Mouse (Mus musculus) ES-E14 (cell line): ENCODE data around the gene Prkar1a. TPM values are rescaled to one million over a fixed set of nuclear protein-coding genes. Genes with fewer than 3 reads are reported as not detected.

Experiments used
- DNase-seq: peaks from one replicate; pipeline ENCODE4 v3.0.0-alpha.2; 2013; ENCODE audit warnings: low read depth, low spot score
- H3K27ac ChIP-seq: 2 replicates; pipeline ENCODE4 v1.5.1; 2012; ENCODE audit warnings: low read depth, mild to moderate bottlenecking, low read length, moderate library complexity, mixed read lengths; ENCODE audit not compliant: poor library complexity, insufficient read depth, severe bottlenecking
- H3K36me3 ChIP-seq: 2 replicates; pipeline ENCODE4 v1.6.1; 2012; ENCODE audit warnings: mild to moderate bottlenecking, low read length, moderate library complexity, mixed read lengths; ENCODE audit not compliant: control insufficient read depth, poor library complexity, insufficient read depth, severe bottlenecking
- H3K4me1 ChIP-seq, 2 experiments: fragments of 150-350 bp in 1 of 2; sonication (generic) in 1 of 2; 2 replicates each; pipeline ENCODE4 v1.6.1; 2012; ENCODE audit warnings: low read length in 2 of 2, mild to moderate bottlenecking in 1 of 2, mixed read lengths in 1 of 2; ENCODE audit not compliant: control insufficient read depth in 2 of 2, insufficient read depth in 2 of 2, poor library complexity in 1 of 2
- H3K4me3 ChIP-seq, 2 experiments: fragments of 150-350 bp in 1 of 2; sonication (generic) in 1 of 2; 2 replicates each; pipeline ENCODE4 v1.5.1; 2012; ENCODE audit warnings: low read length in 2 of 2, low read depth in 1 of 2, mild to moderate bottlenecking in 1 of 2, mixed read lengths in 1 of 2; ENCODE audit not compliant: insufficient read depth in 1 of 2, poor library complexity in 1 of 2, severe bottlenecking in 1 of 2
- H3K9ac ChIP-seq: 2 replicates; pipeline ENCODE4 v1.6.1; 2012; ENCODE audit warnings: low read depth, mild to moderate bottlenecking, low read length, mixed read lengths; ENCODE audit not compliant: poor library complexity, insufficient read depth, severe bottlenecking
- H3K9me3 ChIP-seq: fragments of 150-350 bp; sonication (generic); 2 replicates; pipeline ENCODE4 v1.6.1; 2012; ENCODE audit warnings: low read depth, mild to moderate bottlenecking, low read length; ENCODE audit not compliant: control insufficient read depth, insufficient read depth
- CHD2 ChIP-seq: IDR thresholded peaks from 2 replicates; pipeline ENCODE4 v1.6.1; 2014; ENCODE audit warnings: mild to moderate bottlenecking, low read depth, low read length, inconsistent platforms
- HCFC1 ChIP-seq: IDR thresholded peaks from 2 replicates; pipeline ENCODE4 v1.6.1; 2012; ENCODE audit warnings: low read length, inconsistent platforms, borderline replicate concordance; ENCODE audit not compliant: insufficient read depth
- MAFK ChIP-seq: IDR thresholded peaks from 2 replicates; pipeline ENCODE4 v1.6.1; 2014; ENCODE audit warnings: mild to moderate bottlenecking, low read depth, low read length, inconsistent platforms; ENCODE audit not compliant: insufficient read depth
- ZC3H11A ChIP-seq: IDR thresholded peaks from 2 replicates; pipeline ENCODE4 v1.6.1; 2012; ENCODE audit warnings: low read depth, mild to moderate bottlenecking, inconsistent platforms, low read length, borderline replicate concordance
- ZNF384 ChIP-seq: IDR thresholded peaks from 2 replicates; pipeline ENCODE4 v1.6.1; 2012; ENCODE audit warnings: low read depth, low read length, inconsistent platforms
- in situ Hi-C, 2 experiments: fragments of 600-800 bp; cut with MboI; formaldehyde crosslinking; loops; one replicate each; pipeline ENCODE4 v1.15.1; 2025; ENCODE audit warnings: low sequenced_read_pairs in 2 of 2, inconsistent platforms in 1 of 2; ENCODE audit not compliant: unreplicated experiment in 2 of 2
- total RNA-seq: library from RNA; depleted of rRNA; stranded (reverse); fragments of 300-350 nt; gene quantifications from 2 replicates; pipeline ENCODE4 v1.2.3, GENCODE M21; 2012

Gene Prkar1a
- total RNA-seq, 1 experiment = 46.0 TPM

DNA sequence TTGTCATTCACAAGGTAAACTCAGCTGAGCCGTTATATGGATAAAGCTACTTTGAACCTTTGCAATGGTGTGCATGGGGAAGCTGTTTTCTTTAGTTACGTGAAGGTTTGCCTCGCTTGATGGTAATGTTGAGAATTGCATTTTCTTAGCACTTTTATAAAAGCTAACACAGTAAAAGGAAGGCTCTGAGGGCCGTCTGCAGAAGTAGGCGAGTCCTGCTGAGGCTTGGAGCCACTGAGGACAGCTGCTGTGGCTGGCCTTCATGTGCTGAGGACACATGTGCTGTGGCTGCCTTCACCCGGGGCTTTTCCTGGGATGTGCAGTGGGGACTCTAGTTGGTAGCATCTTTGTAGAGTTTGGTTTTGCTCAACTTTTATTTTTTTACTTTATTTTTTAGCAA, 16.2 kb downstream of the Prkar1a start:
- TF ChIP-seq MAFK (no peak), ZC3H11A (no peak), HCFC1 (no peak), ZNF384 (no peak), CHD2 (no peak)
- Histone ChIP-seq H3K9ac (no peak overlapping the region), H3K4me3 (no peak overlapping the region), H3K36me3 (peaks cover 32% of the 10 kb centered on the region), H3K9me3 (no peaks in the 10 kb centered on the region), H3K4me1 (no peaks in the 10 kb centered on the region), H3K27ac (no peak overlapping the region)
- no peak for DNase-seq
- in situ Hi-C loops = no loop called here

DNA sequence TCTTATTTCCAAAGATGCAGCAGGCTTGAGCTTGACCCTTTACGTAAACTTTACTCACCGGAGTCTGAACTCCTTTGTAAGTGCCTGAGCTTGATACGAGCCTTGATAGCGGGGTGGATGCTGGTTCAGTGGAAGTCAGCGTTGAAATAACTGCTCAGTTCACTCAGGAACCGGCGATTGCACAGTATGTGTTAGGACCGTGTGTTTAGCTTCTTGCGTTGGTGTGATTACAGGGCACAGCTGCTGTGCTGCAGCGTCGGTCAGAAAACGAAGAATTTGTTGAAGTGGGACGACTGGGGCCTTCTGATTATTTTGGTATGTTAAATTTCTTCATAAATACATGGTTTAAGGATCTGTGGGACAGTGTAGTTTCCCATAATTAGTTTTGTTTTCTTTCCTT, 17.2 kb downstream of the Prkar1a start:
- Histone ChIP-seq H3K4me3 (no peak overlapping the region), H3K9ac (no peak overlapping the region), H3K9me3 (no peaks in the 10 kb centered on the region), H3K4me1 (peaks cover 1 to 2% of the 10 kb centered on the region in 2 experiments; a peak in 2 of 4 replicates), H3K36me3 (peaks cover 28% of the 10 kb centered on the region), H3K27ac (no peak overlapping the region)
- in situ Hi-C loops = no loop called here
- TF ChIP-seq CHD2 (no peak), ZC3H11A (no peak), MAFK (no peak), HCFC1 (no peak), ZNF384 (no peak)
- DNase-seq = no peak

DNA sequence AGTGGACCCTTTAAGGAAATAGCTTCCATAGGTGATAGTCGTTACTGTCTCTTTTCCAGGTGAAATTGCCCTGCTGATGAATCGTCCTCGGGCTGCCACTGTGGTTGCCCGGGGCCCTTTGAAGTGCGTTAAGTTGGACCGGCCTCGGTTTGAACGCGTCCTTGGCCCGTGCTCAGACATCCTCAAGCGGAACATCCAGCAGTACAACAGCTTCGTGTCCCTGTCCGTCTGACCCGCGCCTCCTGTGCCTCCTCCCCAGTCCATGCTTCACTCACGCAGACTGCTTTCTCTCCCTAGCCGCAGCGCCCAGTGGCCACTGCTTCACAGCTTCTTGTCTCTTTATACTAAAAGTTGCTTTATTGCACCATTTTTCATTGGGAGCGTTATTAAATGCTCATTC, 18.2 kb downstream of the Prkar1a start:
- in situ Hi-C loops = no loop called here
- Histone ChIP-seq H3K9ac (no peak overlapping the region), H3K4me3 (no peak overlapping the region), H3K36me3 (peaks cover 28% of the 10 kb centered on the region), H3K27ac (no peak overlapping the region), H3K9me3 (no peaks in the 10 kb centered on the region), H3K4me1 (peaks cover 2% of the 10 kb centered on the region in 2 experiments; a peak in 2 of 4 replicates)
- no peak for DNase-seq
- no peak for TF ChIP-seq MAFK
- no peak for TF ChIP-seq CHD2

DNA sequence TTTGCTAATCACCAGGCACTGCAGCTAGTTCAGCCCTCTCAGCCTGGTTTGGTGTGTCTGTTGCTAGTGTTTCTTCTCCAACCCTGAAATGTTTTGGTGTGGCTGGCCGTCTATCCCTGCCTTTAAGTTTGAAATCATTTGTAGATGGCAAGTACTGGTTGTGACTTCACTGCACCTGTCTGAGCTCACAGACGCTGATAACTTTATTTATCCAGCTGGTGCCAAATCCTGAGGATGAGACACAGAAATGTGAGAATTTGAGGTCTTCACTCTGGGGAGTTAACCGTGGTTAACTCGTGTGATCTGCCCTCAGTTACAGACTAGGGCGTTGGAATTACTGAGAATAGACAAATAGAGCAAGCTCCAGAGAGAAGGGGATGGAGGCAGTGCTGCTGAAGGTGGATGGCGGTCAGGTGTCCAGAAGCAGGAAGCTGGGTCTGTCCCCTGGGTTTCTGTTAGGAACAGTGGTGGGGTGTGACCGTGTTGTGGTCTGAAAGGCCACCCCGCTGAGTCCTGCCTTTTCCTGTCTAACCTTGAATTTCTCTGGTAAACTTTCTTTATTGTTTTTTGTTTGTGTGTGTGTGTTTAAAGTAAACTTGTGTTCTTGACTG, 19.0 kb downstream of the Prkar1a start:
- in situ Hi-C loops = no loop called here
- H3K9me3 ChIP-seq = no peaks in the 10 kb centered on the region
- TF ChIP-seq CHD2 = no peak
- no peak for TF ChIP-seq MAFK
- TF ChIP-seq ZC3H11A = no peak
- H3K36me3 ChIP-seq = peaks cover 24% of the 10 kb centered on the region
- no peak overlapping the region for H3K4me3 ChIP-seq
- DNase-seq = no peak
- no peak overlapping the region for H3K27ac ChIP-seq
- peaks cover 2% of the 10 kb centered on the region in 2 experiments; a peak in 2 of 4 replicates for H3K4me1 ChIP-seq
- H3K9ac ChIP-seq = no peak overlapping the region

DNA sequence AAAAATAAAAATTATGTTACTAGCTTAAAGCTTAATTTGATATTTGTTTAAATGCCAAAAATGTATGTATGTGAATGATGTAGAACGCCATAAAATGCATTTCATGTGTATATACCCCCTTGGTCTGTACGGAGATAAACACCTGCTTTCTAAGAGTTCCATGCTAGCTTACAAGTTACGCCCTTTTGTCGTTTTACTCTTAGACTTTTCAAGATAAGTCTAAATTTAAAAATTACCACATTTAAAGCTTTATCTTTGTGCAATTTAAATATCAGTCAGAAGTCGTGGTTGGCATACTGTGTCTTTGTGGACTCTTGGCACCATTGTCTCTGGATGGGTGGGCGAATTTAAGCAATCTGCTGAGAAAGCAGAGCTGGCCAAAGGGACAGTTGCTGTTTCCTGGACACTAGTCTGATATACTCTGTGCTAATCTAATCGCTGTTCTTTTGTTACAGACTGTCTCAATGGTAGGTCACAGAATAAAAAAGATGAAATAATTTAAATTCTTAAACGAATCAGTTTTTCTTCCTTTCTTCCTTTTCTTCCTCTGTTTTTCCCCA, 20.0 kb downstream of the Prkar1a start:
- H3K9ac ChIP-seq = no peak overlapping the region
- peaks cover 21% of the 10 kb centered on the region for H3K36me3 ChIP-seq
- peaks cover 2% of the 10 kb centered on the region in 2 experiments; a peak in 2 of 4 replicates for H3K4me1 ChIP-seq
- no peaks in the 10 kb centered on the region for H3K9me3 ChIP-seq
- in situ Hi-C loops = no loop called here
- DNase-seq = no peak
- H3K27ac ChIP-seq = no peak overlapping the region
- TF ChIP-seq HCFC1 (no peak), CHD2 (no peak), MAFK (no peak), ZNF384 (no peak), ZC3H11A (no peak)
- H3K4me3 ChIP-seq = no peak overlapping the region
